Mouse (Mus musculus) stomach, embryonic 15.5 days (tissue): ENCODE results near the gene Slain1. TPM values are rescaled to one million over a fixed set of nuclear protein-coding genes. Genes with fewer than 3 reads are reported as not detected.
A peak's percentile ranks its signal among the peaks of the same experiment; 100 is the strongest.

Experiments
- ATAC-seq: fragments of 200-750 bp; cut with Nextera tagmentation; 2 replicates; pipeline ENCODE4 v1.8.0; 2017; ENCODE audit warnings: low read depth, moderate number of reproducible peaks, moderate TSS enrichment; ENCODE audit not compliant: insufficient read depth, low FRiP score
- H3K27ac ChIP-seq: fragments of 300-500 bp; sonication (generic); 2 replicates; pipeline ENCODE4 v1.5.1; 2015; ENCODE audit warnings: mild to moderate bottlenecking, inconsistent platforms
- H3K27me3 ChIP-seq: fragments of 300-500 bp; sonication (generic); replicated peaks from 2 replicates; pipeline ENCODE4 v1.6.1; 2015; ENCODE audit warnings: inconsistent platforms
- H3K36me3 ChIP-seq: fragments of 300-500 bp; sonication (generic); 2 replicates; pipeline ENCODE4 v1.6.1; 2015; ENCODE audit warnings: inconsistent platforms
- H3K4me1 ChIP-seq: fragments of 300-500 bp; sonication (generic); 2 replicates; pipeline ENCODE4 v1.6.1; 2015; ENCODE audit warnings: inconsistent platforms
- H3K4me2 ChIP-seq: fragments of 300-500 bp; sonication (generic); 2 replicates; pipeline ENCODE4 v1.6.1; 2015; ENCODE audit warnings: mild to moderate bottlenecking, inconsistent platforms
- H3K4me3 ChIP-seq: fragments of 300-500 bp; sonication (generic); replicated peaks from 2 replicates; pipeline ENCODE4 v1.5.1; 2015; ENCODE audit warnings: inconsistent platforms
- H3K9ac ChIP-seq: fragments of 300-500 bp; sonication (generic); 2 replicates; pipeline ENCODE4 v1.6.1; 2015; ENCODE audit warnings: inconsistent platforms
- H3K9me3 ChIP-seq: fragments of 300-500 bp; sonication (generic); 2 replicates; pipeline ENCODE4 v1.6.1; 2016; ENCODE audit warnings: inconsistent platforms
- WGBS: fragments of 180-500 bp; shearing (Covaris S2); methylation state at CpG from one replicate; pipeline ENCODE4 v1.1.7; 2015; 5-methylcytosine and 5-hydroxymethylcytosine counted together
- polyA plus RNA-seq: library from polyadenylated mRNA; unstranded; fragments of >200 nt; fragmentation: Nextera tagmentation; extraction: Ambion mirVana; gene quantifications from 2 replicates; pipeline ENCODE4 v1.2.1, GENCODE M21; 2015

Slain1 gene
- polyA plus RNA-seq, 1 experiment from 2014 or later = 3.0 TPM

DNA sequence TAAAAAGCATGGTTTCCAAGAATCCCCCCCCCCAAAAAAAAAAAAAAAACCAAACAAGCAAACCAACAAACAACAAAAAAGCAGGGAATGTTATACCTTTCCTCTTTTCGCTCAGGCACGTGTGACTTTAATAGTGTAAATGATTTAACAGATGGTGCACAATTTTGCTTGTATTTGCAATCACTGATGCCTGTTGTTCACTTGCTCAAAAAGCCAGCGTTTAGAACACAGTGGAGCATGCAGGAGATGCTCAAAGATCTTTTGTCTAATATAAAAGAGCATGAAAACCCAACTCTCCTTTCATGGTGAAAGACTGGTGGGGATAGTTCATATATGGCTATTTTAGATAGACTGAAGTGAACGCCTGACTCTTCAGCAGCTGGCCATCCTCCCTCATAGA lies 726 bp upstream of the Slain1 start:
- H3K4me2 ChIP-seq = peak overlapping the region; percentile 98
- no peak overlapping the region for H3K27ac ChIP-seq
- peak overlapping the region; percentile 71 for H3K4me3 ChIP-seq

DNA sequence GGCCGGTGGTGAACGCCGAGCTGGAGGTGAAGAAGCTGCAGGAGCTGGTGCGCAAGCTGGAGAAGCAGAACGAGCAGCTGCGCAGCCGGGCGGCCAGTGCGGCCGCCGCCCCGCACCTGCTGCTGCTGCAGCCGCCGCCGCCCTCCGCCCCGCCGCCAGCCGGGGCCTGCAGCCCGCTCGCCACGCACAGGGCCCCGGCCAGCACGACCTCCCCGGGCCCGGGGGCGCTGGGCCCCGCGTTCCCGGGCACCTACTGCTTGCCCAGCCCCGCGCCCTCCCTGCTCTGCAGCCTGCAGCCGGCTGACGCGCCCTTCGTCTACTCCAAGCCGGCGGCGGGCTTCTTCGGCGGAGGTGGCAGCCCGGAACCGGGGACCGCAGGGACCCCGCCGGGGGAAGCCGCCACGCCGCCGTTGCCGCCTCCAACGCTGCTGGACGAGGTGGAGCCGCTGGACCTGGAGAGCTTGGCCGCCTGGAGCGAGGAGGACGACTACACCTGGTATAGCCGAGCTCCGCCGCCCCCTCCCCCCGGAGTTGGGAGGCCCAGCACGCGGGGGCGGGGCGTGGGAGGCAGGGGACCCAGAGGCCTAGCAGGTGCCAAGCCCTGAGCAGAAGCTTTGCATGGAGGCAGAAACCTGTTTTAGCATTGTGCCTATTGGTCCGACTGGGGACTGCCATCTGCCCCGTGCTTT lies 529 bp downstream of the Slain1 start:
- no peaks in the 10 kb centered on the region for H3K9me3 ChIP-seq
- H3K36me3 ChIP-seq = no peaks in the 10 kb centered on the region
- H3K27me3 ChIP-seq = peaks cover 11% of the 10 kb centered on the region; the same call in 1 of the 2 replicates
- WGBS = under 1% methylated on average over 63 of the region's 67 CpGs
- no peaks in the 10 kb centered on the region for H3K4me1 ChIP-seq
- peak overlapping the region; percentile 69 for H3K27ac ChIP-seq
- peak overlapping the region; percentile 71 for H3K4me3 ChIP-seq
- peak overlapping the region; percentile 48 for H3K9ac ChIP-seq
- peak overlapping the region; percentile 98 for H3K4me2 ChIP-seq
- peak; percentile 67 for ATAC-seq

More for the DNA sequence above, 726 bp upstream of the Slain1 start:
- Histone ChIP-seq H3K9ac (no peak overlapping the region), H3K4me1 (no peaks in the 10 kb centered on the region), H3K27me3 (peaks cover 11% of the 10 kb centered on the region; the same call in 1 of the 2 replicates), H3K9me3 (no peaks in the 10 kb centered on the region), H3K36me3 (no peaks in the 10 kb centered on the region)
- no peak for ATAC-seq
- 52% methylated on average over 4 of the region's 4 CpGs for WGBS

DNA sequence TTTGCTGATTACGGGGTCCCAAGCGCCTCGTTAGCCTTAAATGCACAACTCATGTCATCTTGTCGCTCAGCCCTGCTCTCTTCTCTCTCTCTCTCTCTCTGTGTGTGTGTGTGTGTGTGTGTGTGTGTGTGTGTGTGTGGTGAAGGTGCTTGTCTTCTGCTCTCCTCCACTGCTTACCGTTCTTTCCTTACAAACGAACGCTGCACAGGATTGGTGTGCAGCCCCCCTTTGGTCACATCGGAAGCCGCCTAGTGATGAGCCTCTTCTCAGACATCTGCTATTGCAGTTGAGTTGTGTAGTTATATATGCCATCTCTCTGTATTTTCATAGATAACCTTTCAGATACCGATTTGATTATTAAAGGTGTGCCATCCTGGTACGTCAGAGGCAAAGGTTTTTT lies 1.1 kb downstream of the Slain1 start:
- no peaks in the 10 kb centered on the region for H3K36me3 ChIP-seq
- no peaks in the 10 kb centered on the region for H3K9me3 ChIP-seq
- H3K4me2 ChIP-seq = peak overlapping the region; percentile 98
- peak overlapping the region; percentile 71 for H3K4me3 ChIP-seq
- peak overlapping the region; percentile 69 for H3K27ac ChIP-seq
- peaks cover 11% of the 10 kb centered on the region; the same call in 1 of the 2 replicates for H3K27me3 ChIP-seq
- H3K9ac ChIP-seq = peak overlapping the region; percentile 48; the same call in 1 of the 2 replicates
- WGBS = 5% methylated on average over 11 of the region's 11 CpGs
- H3K4me1 ChIP-seq = no peaks in the 10 kb centered on the region
- ATAC-seq = no peak

DNA sequence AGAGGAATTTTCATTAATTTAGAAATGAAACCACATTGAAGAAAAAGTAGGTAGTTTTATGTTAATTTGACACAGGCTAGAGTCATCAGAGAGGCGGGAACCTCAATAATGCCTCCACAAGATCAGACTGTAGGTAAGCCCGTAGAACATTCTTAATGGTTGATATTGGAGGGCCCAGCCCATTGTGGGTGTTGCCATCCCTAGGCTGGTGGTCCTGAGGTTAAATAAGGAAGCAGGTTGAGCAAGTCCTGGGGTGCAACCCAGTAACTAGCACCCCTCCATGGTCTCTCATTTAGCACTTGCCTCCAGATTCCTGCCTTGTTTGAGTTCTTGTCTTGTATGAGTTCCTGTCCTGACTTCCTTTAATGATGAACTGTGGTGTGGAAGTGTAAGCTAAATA lies 1.5 kb downstream of the Slain1 start:
- 39% methylated on average over 2 of the region's 2 CpGs for WGBS
- Histone ChIP-seq H3K9ac (no peak overlapping the region), H3K27me3 (peaks cover 11% of the 10 kb centered on the region; the same call in 1 of the 2 replicates), H3K4me2 (peak overlapping the region; percentile 98), H3K9me3 (no peaks in the 10 kb centered on the region), H3K27ac (no peak overlapping the region), H3K4me3 (peak overlapping the region; percentile 71), H3K4me1 (no peaks in the 10 kb centered on the region), H3K36me3 (no peaks in the 10 kb centered on the region)
- ATAC-seq = no peak

DNA sequence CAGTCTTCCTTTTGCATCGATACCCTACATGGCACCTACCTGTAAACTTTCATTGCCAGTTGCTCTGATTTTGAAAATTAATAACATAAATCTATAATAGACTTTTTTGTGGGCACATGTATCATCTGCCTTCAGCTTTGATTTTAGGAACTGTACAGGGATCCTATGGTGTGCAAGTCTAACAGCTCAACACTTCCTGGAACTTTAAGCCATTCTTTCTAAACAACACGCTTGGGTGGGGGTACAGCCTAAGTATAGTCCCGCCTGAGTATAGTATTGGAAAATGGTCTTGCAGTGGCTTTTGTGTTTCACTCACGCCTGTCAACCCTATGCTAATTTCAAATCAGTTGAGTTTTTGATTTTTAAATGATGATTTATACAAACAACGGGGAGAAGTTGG lies 2.5 kb downstream of the Slain1 start:
- WGBS = 83% methylated on average over 5 of the region's 5 CpGs
- H3K9ac ChIP-seq = no peak overlapping the region
- no peaks in the 10 kb centered on the region for H3K36me3 ChIP-seq
- H3K4me2 ChIP-seq = no peak overlapping the region
- ATAC-seq = no peak
- no peak overlapping the region for H3K27ac ChIP-seq
- H3K27me3 ChIP-seq = peaks cover 11% of the 10 kb centered on the region; the same call in 1 of the 2 replicates
- H3K4me3 ChIP-seq = no peak overlapping the region
- H3K4me1 ChIP-seq = no peaks in the 10 kb centered on the region
- H3K9me3 ChIP-seq = no peaks in the 10 kb centered on the region

DNA sequence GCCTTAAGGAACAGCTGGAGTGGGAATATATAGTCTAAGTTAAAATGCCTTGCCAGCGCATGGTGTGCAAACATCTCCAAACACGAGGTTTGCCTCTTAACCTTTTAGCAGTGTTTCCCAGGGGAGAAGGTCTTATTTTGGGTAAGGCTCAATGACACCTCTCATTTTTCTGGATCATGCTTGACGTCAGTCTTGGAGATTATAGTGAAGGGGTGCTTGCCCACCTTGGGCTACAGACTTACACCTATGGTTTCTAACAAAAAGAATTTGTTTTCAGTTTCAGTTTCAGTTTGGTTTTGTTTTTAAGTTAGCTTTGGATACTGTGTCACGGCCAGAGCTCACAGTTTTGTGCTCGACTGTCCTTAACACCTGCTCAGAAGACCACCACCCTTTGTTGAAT lies 3.8 kb downstream of the Slain1 start:
- no peak overlapping the region for H3K9ac ChIP-seq
- no peaks in the 10 kb centered on the region for H3K4me1 ChIP-seq
- H3K4me2 ChIP-seq = no peak overlapping the region
- H3K27me3 ChIP-seq = peaks cover 11% of the 10 kb centered on the region; the same call in 1 of the 2 replicates
- H3K36me3 ChIP-seq = no peaks in the 10 kb centered on the region
- no peak overlapping the region for H3K4me3 ChIP-seq
- 56% methylated on average over 5 of the region's 5 CpGs for WGBS
- H3K9me3 ChIP-seq = no peaks in the 10 kb centered on the region
- ATAC-seq = no peak
- H3K27ac ChIP-seq = no peak overlapping the region

DNA sequence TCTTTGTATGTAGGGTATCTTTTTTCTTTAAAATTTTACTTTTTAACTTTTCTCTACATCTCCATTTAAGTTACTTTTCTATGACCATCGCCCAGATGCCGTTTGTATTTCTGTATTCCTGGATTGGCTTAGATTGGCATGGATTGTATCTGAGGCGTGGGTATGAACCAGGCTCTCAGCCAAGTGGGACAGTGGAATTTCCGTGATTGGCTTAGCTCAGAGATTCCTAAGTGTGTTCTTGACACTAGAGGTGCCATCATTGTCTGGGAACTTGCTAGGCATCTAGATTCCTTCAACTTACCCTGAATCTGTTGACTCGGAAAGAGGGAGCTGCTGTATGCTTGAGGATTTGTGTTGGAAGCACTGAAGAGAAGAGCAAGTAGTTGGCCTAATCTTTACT lies 5.4 kb downstream of the Slain1 start:
- Histone ChIP-seq H3K9ac (no peak overlapping the region), H3K36me3 (no peaks in the 10 kb centered on the region), H3K9me3 (no peaks in the 10 kb centered on the region), H3K27me3 (0 out of 2 replicates have a peak, but pooled peaks cover 4% of the 10 kb centered on the region), H3K4me2 (no peak overlapping the region), H3K4me3 (no peak overlapping the region), H3K27ac (no peak overlapping the region), H3K4me1 (no peaks in the 10 kb centered on the region)
- ATAC-seq = no peak
- 77% methylated on average over 5 of the region's 5 CpGs for WGBS

DNA sequence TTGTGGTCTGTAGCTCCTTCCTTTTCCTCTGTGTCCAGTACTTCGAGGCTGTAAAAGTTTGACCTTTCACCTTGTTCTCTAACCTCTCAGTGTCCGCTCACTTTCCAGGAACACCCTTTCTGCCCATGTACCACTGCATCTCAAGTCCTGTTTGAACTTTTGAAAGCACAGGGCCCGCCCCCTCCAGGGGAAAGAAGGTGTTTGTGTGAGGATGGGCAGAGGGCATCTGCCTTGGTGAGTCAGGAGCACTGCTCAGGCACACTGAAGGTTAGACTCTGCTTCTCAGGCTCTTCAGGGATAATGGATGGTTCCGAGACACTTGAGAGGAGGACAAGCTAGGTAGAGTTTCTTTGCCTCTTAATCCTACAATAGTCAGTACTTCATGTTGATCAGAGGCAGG lies 7.8 kb downstream of the Slain1 start:
- no peak overlapping the region for H3K4me3 ChIP-seq
- no peaks in the 10 kb centered on the region for H3K9me3 ChIP-seq
- no peak overlapping the region for H3K27ac ChIP-seq
- 85% methylated on average over 4 of the region's 4 CpGs for WGBS
- H3K36me3 ChIP-seq = no peaks in the 10 kb centered on the region
- no peak for ATAC-seq
- no peaks in the 10 kb centered on the region for H3K4me1 ChIP-seq
- H3K4me2 ChIP-seq = no peak overlapping the region
- H3K27me3 ChIP-seq = no peaks in the 10 kb centered on the region
- H3K9ac ChIP-seq = no peak overlapping the region

DNA sequence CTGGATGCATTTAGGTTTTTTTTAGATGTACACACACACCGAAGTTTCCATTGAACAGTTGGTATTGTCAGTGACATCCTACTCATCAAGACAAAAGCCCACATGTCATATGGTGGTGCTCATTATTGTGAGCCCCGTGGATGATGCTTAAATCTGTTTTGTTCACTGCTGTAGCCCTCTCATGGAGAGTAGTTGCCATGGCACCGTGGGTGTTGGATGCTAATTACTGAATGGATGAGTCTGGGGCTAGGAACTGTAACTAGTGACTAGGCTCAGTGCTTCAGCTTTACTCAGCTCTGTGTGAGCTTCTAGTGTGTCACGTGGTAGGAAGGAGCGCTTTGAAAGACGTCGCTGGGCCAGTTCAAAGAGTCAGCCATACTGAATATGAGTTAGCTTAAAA lies 13.0 kb downstream of the Slain1 start:
- Histone ChIP-seq H3K36me3 (no peaks in the 10 kb centered on the region), H3K4me1 (no peaks in the 10 kb centered on the region), H3K9me3 (no peaks in the 10 kb centered on the region), H3K9ac (no peak overlapping the region), H3K27ac (no peak overlapping the region), H3K27me3 (no peaks in the 10 kb centered on the region), H3K4me3 (no peak overlapping the region), H3K4me2 (no peak overlapping the region)
- ATAC-seq = no peak
- 80% methylated on average over 7 of the region's 7 CpGs for WGBS

DNA sequence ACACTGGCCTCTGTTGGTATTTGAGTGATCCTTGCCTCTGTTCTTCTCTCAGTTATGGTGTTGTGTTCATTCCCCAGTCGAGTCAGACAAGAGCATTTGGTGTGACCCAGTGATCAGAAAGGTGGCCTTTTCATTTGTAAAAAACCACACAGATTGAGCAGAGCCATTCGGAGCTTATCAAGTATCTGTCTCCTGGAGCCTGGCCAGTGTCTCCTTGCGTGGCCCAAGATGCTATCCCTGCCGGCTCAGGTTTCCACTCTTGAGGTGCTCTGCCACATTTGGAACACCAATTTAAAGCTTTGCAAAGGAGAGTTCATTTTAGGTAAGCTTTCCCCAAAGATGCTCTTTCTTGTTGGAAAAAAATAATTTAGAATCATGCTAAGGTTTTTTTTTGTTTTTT lies 14.4 kb downstream of the Slain1 start:
- no peak overlapping the region for H3K4me3 ChIP-seq
- no peak overlapping the region for H3K4me2 ChIP-seq
- no peak overlapping the region for H3K27ac ChIP-seq
- H3K9ac ChIP-seq = no peak overlapping the region
- H3K4me1 ChIP-seq = no peaks in the 10 kb centered on the region
- WGBS = 64% methylated on average over 4 of the region's 4 CpGs
- no peaks in the 10 kb centered on the region for H3K27me3 ChIP-seq
- H3K36me3 ChIP-seq = no peaks in the 10 kb centered on the region
- no peak for ATAC-seq
- H3K9me3 ChIP-seq = no peaks in the 10 kb centered on the region

DNA sequence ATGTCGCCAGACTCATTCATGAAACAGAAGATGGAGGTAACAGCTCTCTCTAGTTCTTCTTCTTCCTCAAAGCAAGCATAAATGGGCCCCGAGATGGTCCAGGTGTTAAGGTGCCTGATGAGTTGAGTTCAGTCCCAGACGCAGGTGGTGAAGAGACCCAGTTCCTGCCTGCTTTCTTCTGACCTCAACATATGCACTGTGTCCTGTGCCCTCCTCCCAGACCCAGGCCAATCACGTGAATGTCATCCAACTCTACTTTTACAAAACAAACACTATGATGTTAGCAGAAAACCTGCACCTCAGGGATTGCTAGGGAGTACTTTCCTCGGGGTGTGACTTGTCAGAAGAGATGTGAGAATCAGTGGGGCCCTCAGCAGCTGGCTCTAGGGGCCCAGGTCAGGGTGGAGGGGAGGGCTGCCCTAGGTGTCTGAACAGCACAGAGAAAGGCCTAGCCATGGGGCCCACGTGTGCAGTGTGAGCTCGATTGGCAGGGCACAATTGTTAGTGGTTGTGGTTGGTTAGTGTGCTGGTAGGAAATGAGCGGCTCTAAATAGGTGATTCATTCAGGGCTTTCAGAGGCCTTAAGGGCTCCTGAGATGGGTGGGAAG lies 16.4 kb downstream of the Slain1 start:
- WGBS = 64% methylated on average over 8 of the region's 8 CpGs
- H3K9me3 ChIP-seq = no peaks in the 10 kb centered on the region
- no peak overlapping the region for H3K4me2 ChIP-seq
- no peaks in the 10 kb centered on the region for H3K4me1 ChIP-seq
- peak; percentile 85; the same call in 1 of the 2 replicates for ATAC-seq
- no peaks in the 10 kb centered on the region for H3K27me3 ChIP-seq
- no peaks in the 10 kb centered on the region for H3K36me3 ChIP-seq
- H3K27ac ChIP-seq = no peak overlapping the region
- H3K9ac ChIP-seq = no peak overlapping the region
- no peak overlapping the region for H3K4me3 ChIP-seq

DNA sequence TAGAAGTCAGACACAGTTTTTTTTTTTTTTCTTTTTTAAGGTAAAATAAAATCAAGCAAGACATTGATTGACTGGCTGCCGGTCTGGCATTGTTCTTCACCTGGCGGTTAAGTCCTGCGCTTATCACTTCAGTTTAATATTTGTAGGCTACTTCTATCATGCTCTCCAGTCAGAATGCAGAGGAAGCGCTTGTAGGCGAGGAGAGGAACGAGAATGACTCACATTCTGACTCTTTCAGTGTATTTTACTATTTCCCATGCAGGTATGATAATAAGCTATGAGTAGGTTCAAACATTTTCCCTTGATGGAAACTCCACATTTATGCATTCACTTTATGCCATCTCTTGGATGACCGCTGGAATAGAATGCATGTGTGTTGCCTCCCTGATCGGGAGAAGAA lies 17.0 kb downstream of the Slain1 start:
- no peak for ATAC-seq
- Histone ChIP-seq H3K9me3 (no peaks in the 10 kb centered on the region), H3K4me2 (no peak overlapping the region), H3K4me1 (no peaks in the 10 kb centered on the region), H3K27ac (no peak overlapping the region), H3K27me3 (no peaks in the 10 kb centered on the region), H3K36me3 (no peaks in the 10 kb centered on the region), H3K9ac (no peak overlapping the region), H3K4me3 (no peak overlapping the region)
- 84% methylated on average over 8 of the region's 8 CpGs for WGBS
